Mouse (Mus musculus) ovary, adult 2 months (tissue): ENCODE data around the gene Fam76b. TPM values are rescaled to one million over a fixed set of nuclear protein-coding genes. Genes with fewer than 3 reads are reported as not detected.

ENCODE experiments used
- polyA plus RNA-seq: library from polyadenylated mRNA; depleted of rRNA; stranded (reverse); fragments of >200 nt; gene quantifications from 2 replicates; pipeline ENCODE4 v1.2.3, GENCODE M21; 2012; rRNA removed

Fam76b gene
- polyA plus RNA-seq = 12.4 and 17.7 TPM in 2 replicates

DNA sequence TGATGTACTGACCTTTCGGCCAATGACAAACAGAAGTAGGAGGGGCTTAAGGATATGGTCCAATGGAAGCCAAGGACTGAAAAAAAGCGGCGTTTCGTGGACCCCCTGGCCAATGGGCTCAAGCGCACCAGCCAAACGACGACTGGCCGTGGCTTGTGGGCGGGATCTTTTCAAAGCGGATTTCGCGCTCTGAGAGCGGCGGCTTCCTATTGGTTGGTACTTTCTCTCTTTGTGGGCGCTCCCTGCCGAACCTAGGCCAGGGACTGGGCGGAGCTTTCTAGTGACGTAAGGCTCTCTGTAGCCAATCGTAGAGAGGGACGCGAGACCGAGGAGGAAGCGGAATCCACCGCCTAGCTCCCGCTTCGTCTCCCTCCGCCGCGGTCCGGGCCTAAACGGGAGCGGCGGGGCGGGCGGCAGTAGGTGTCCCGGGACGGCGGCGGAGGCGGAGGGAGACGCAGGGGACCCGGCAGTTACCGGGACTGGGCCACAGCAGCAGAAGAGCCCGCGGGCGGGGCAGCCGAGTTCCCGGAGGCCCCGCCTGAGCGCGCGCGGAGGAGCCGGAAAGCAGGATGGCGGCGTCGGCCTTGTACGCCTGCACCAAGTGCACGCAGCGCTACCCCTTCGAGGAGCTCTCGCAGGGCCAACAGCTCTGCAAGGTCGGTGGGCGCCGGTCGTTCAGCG lies at the start of gene Fam76b:
TSS of gene Fam76b (plus strand) at position 311 of the 681 bp plus-strand sequence.

DNA sequence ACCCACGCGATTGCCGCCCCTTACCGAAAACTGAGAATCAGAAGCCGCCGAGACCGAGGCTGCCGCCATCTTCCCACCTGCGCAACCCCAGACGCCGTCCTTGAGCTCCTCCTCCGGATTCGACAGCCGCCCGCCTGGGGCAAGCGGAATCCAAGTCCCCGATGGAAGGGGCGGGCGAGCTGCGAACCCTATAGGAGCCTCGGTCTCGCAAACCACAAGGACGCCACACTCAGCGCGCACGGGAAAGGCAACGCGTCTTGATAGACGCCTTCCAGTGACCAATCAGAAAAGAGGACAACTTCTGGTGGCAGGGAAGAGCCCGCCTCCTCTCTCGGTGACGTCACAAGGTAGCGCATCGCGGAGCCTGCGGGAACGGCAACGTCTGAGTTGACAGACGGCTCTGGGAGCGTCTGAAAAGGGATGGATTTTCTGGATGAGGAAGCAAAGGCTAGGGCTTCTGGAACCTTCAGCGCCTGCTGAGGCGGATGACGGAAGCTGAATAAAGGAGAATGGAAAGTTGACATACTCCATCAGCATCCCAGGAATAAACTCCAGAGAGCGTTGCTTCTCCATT lies 597 bp upstream of the Fam76b start, which contains the start of gene Cep57:
TSS of gene Cep57 (minus strand) at position 276 of the 574 bp plus-strand sequence.

Other genes with a start within 250 kb of the Fam76b start
- gene Mtmr2, start 79.3 kb upstream of the Fam76b start, polyA plus RNA-seq = 23.4 and 164 TPM in 2 replicates
- gene Cep57, start 609 bp upstream of the Fam76b start, polyA plus RNA-seq = 7.1 and 8.0 TPM in 2 replicates